Mouse (Mus musculus) spleen, postnatal 10 days (tissue): ENCODE results near the gene Eif3l.
A peak's percentile ranks its signal among the peaks of the same experiment; 100 is the strongest.

ENCODE experiments used
- DNase-seq, 2 experiments: peaks; one replicate each; pipeline ENCODE4 v3.0.0; 2021 to 2022; ENCODE audit warnings: low spot score in 2 of 2

The Eif3l gene

GRCm38 (mm10) chr15:79123751-79124150, 48.8 kb downstream of the Eif3l start:
- no peak for DNase-seq

GRCm38 (mm10) chr15:79124331-79124875, 49.4 kb downstream of the Eif3l start:
- DNase-seq = no peak

- peak; percentile 39 to 64 for DNase-seq
Observed at GRCm38 (mm10) chr15:79126217-79126932, 51.4 kb downstream of the Eif3l start.

GRCm38 (mm10) chr15:79127101-79127500, 52.1 kb downstream of the Eif3l start:
- DNase-seq = no peak

GRCm38 (mm10) chr15:79128208-79128607, 53.2 kb downstream of the Eif3l start:
- peak in 1 of 2 experiments; percentile 41 for DNase-seq

- no peak for DNase-seq
Observed at GRCm38 (mm10) chr15:79129311-79129710, 54.3 kb downstream of the Eif3l start.

- no peak for DNase-seq
Observed at GRCm38 (mm10) chr15:79130782-79131181, 55.8 kb downstream of the Eif3l start.

GRCm38 (mm10) chr15:79131442-79131841, 56.5 kb downstream of the Eif3l start:
- DNase-seq = no peak

- no peak for DNase-seq
Observed at GRCm38 (mm10) chr15:79133191-79133661, 58.2 kb downstream of the Eif3l start.

- DNase-seq = no peak
Observed at GRCm38 (mm10) chr15:79134496-79135270, 59.7 kb downstream of the Eif3l start.

GRCm38 (mm10) chr15:79135332-79135731, 60.4 kb downstream of the Eif3l start:
- no peak for DNase-seq

GRCm38 (mm10) chr15:79135783-79136575, 61.0 kb downstream of the Eif3l start:
- no peak for DNase-seq

- no peak for DNase-seq
Observed at GRCm38 (mm10) chr15:79139640-79140039, 64.7 kb downstream of the Eif3l start.

GRCm38 (mm10) chr15:79140866-79141565, 66.0 kb downstream of the Eif3l start, which contains the start of the genes Polr2f and 1700088E04Rik:
Gene Polr2f (plus strand): TSS chr15:79141009.
Gene 1700088E04Rik (minus strand): TSS chr15:79141253.
- peak; percentile 88 to 96 for DNase-seq

GRCm38 (mm10) chr15:79141566-79141917, 66.6 kb downstream of the Eif3l start:
- DNase-seq = no peak

GRCm38 (mm10) chr15:79143316-79143715, 68.3 kb downstream of the Eif3l start:
- no peak for DNase-seq
